Comparison of ENCODE assay signal across 8 mouse cellular contexts in genomic region chr11:24414804-24415203, GRCm38 (mm10).
DNase-seq lines count a peak whose midpoint lies in the region; ATAC-seq lines count a peak whose summit lies in the region.
"Had no signal": no experiment of that assay in that cellular context is flagged by ENCODE, and none has a peak within 500 bp of the region (broad histone marks: within the 10 kb centered on the region; RNA-seq: fewer than 3 reads in every experiment).

No protein-coding gene starts in this region.

- DNase-seq in kidney, adult 9 months, result peak; percentile 34
- no peak for DNase-seq in kidney, postnatal 10 days
- DNase-seq in thymus, postnatal 14 days, result peak; percentile 15
- no peak for DNase-seq in thymus, adult 18-20 months
- DNase-seq in embryo, embryonic 11 days, result peak; percentile 46
- DNase-seq in adrenal gland, adult 18-20 months (ENCODE audit: low spot score in 2 of 2), result no peak
- DNase-seq: cerebellum, adult 11-12 months had no signal

- ATAC-seq in inflammation-experienced regulatory T-cells, adult 6 months, result no peak

Comparison
In these comparisons a context has a peak if more than half of its experiments do, and no peak if none do; other contexts are left out.
1. DNase-seq: peak in kidney, adult 9 months (single experiment), thymus, postnatal 14 days (single experiment) and embryo, embryonic 11 days (single experiment); none in kidney, postnatal 10 days (single experiment), thymus, adult 18-20 months (0 of 2) and adrenal gland, adult 18-20 months (0 of 2).